Mouse (Mus musculus) gastrocnemius, postnatal 25 days (tissue): ENCODE data around the gene Tmprss11b. TPM values are rescaled to one million over a fixed set of nuclear protein-coding genes. Genes with fewer than 3 reads are reported as not detected.
"Not testable (repeated sequence)": the region's sequence is repeated elsewhere in the genome, so short reads cannot be mapped to it uniquely, and the experiment has no call there.

Experiments
- DNase-seq: peaks from one replicate; pipeline ENCODE4 v3.0.0; 2022
- long read RNA-seq, 2 experiments: library from polyadenylated mRNA; stranded (forward); transcript quantifications; one replicate each; pipeline ENCODE4 v2.0.0; 2021
- total RNA-seq, 2 experiments: library from RNA; stranded (reverse); gene quantifications; 1 replicate in 1 of 2; 2 replicates in 1 of 2; pipeline ENCODE4 v1.2.3; 2021

Tmprss11b gene
- not detected for total RNA-seq
- long read RNA-seq, experiment 1: 0 reads
- long read RNA-seq, experiment 2: 0 reads

DNA sequence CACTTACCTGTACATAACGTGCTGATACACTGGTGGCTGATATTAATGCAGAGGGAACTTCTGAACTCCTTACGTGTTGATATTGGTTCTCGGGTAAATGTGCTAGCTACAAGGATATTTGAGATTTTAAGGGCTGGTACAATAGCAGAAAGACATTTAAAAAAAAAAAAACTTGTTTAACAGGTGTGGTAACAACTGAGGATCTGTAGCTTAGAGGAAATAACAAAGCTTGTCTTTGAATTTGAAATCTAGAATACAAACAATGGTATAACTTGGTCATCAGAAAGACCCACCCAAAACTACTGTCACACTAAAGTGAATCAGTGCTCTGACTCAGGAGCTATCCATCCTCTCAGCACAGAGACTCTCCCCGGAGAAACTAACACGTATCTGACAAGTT, at the start of gene Tmprss11b:
TSS of gene Tmprss11b (minus strand) at position 101 of the 400 bp plus-strand sequence.
- DNase-seq: no peak

DNA sequence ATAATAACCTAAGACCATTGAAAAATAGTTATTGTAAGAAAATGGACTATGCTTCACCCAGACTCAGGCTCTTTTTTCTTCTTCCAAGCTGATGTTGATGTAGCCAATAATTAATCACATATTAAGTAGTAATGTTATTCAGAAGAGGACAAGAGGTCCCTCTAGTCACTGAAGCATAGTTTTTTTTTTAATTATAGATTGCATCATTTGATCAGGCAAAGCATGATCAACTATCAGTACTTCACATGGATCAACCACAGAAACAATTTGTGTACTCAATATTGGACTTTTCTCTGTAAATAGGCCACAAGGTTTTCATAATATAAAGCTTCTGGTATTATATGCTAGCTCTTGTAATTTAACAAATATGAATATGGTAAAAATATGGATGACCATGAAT, 48.9 kb upstream of the Tmprss11b start:
- DNase-seq: no peak

DNA sequence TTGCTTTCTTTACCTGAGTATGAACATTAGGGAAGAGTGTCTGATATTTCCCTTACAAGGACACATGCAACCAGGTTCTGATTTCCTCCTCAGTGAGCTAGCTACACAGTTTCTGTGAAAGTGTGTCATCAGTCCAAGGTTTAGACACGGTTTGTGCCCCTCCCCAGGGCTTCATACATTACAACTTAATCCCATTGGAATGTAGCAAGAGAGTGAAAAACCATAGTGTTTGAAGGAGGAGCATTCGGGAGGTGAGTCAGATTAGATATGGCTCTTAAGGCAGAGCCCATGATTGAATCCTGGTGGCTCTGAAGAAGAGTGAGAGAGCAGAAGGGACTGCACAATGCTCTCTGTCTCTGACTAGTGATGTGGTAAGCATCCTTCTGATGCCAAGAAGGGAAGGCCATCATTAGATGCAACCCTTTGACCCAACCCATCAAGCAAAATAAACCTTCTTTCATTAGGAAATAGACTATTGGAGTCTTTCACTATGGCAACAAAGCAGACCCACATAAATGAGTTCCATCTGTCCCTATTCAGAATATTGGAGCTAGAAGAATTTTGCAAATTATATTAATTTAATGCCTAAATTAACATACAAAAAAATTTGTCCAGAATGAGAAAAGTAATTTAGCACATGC, 46.8 kb upstream of the Tmprss11b start:
- DNase-seq: no peak

DNA sequence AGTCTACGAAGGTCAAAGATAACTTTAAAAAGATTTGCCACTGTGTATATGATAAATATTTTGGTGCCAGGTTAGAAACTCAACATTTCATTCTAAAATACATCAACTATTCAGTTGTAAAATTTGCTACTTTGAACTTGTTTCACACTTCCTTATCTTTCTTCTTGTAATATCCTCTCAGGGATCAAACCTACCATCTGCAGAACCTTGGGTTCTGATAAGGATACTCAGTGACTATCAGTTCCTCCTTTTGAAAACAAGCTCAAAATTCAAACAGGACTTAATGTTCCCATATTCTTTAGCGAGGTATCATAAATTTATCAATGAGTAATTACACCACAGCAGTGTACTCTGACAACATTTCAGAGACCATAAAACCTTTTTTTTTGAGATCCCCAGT, 38.8 kb upstream of the Tmprss11b start:
- DNase-seq: no peak

DNA sequence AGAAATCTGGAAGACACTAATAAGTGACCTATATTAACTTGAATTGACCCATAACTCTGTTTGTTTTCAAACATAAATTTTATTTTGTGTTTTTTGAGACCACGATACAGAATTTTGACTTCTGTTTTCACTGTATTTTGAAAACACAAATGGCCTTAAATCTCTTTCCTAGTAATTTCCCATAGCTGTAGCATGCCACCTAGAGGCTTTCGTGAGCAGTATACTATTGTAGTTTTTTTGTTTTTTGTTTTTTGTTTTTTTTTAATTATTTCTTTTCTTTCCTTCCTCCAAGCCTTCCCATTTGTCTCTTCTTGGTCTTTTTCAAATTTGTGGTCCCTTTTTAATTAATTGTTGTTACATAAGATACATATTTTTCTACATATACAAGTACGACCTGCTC, 28.8 kb upstream of the Tmprss11b start:
- no peak for DNase-seq

DNA sequence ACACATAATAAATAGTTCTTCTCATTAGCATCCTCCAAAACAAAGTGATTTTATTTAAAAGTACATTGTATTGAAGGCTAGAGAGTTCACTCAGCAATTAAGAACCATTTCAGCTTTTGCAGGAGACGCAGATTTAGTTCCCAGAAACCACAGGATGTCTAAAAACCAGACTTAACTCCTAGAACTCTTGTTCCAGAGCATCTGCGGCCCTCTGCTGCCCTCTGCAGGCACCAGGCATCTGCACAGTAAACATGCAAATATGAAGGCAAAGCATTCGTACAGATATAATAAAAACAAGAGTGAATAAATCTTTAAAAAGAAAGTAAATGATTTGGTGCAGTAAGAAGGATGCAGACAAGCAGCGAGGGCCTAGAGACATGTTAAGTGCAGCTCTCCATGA, 8.5 kb upstream of the Tmprss11b start:
- no peak for DNase-seq

DNA sequence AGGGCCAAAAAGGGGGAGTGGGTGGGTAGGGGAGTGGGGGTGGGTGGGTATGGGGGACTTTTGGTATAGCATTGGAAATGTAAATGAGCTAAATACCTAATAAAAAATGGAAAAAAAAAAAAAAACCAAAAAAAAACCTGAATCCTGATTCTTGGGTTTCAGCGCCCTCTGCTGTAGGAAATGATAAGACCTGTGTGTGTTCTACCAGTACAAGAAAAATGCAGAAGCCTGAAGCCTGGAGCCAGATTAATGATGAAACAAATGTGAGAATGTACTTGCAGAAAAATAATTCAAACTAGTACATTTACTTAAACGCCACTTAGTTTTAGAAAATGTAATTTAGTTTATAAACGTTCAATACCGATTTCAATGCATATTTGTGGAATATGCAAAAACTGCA, 27.0 kb downstream of the Tmprss11b start:
- not testable (repeated sequence) for DNase-seq

DNA sequence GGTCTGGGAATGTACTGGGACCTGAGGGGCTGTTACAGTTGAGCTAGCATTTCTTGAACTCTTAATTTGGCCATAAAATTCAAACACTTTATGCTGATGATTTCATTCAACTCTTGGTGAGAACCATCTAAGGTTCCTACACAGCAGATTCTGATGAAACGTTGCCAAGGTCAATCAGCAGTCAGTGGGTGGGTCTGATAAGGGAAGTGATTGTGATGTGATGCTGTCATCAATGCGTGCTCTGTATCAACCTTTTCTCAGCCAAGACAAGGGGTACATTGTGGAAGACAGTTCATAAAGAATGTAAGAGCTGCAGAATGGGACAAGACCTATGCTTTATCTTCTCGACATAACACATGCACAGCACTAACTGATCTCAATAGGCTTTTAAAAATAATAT, 35.4 kb downstream of the Tmprss11b start:
- no peak for DNase-seq

DNA sequence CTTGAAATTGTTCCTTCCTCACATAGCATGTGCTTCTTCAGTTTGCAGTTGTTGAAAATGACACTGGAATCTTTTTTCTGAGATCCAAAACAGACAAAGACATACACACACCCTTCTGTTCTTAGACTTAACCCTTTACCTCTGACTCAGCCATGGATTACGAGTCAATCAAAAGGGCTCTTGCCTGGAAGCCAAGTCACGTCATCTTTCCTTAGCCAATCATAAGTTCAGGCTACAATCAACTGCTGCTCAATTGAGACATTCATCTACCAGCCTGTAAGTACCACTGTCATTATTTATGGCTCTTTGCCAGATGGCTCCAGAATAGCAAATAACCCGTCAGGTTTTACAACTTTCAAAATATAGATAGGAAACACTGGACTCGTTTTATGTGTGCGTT, 43.8 kb downstream of the Tmprss11b start, which contains the start of gene Tmprss11f:
TSS of gene Tmprss11f (minus strand) at position 101 of the 400 bp plus-strand sequence.
- DNase-seq: no peak

DNA sequence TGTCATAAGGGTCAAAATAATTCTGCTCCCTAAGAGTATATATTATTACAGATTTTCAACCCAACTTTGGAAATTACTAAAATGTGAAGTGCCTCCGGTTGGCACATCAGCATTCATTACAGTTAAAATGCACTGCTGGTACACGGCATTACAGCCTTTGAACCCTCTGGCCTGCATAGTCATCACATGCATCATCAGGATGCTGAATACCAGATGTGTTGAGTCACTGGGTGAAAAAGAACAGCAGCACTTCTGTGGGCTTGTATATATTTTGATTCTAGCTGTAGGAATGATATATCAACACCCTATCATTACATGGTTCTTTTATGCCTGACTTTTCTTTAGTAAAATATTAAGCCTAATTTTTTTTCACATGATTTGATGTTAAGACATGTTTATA, 45.5 kb downstream of the Tmprss11b start:
- no peak for DNase-seq

DNA sequence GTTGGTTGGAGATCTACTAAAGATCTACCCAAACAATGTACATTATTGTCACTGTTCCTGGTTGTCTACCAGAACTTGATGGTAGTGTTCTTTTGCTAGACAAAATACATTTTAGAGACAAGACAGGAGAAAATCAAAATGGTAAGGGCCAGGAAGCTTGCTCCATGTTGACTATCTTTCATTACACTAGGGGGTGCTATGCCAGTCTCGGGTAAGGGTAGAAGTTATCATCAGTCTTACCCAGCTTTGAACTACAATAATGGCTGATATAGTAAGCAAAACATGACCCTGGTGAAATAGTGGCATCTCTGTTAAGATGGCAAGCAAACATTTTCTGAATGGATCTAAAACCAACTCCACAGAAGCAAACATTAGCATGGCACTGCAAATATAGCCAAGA, 54.4 kb downstream of the Tmprss11b start:
- no peak for DNase-seq

Other genes with a start within 250 kb of the Tmprss11b start
- not detected for gene Tmprss11a, start 207.4 kb downstream of the Tmprss11b start, total RNA-seq
- not detected for gene Tmprss11g, start 157.8 kb downstream of the Tmprss11b start, total RNA-seq
- gene Tmprss11f, start 43.9 kb downstream of the Tmprss11b start, total RNA-seq: not detected
- gene Tmprss11e, start 69.5 kb upstream of the Tmprss11b start, total RNA-seq: not detected
- gene Ythdc1, start 127.9 kb upstream of the Tmprss11b start, total RNA-seq: 10 to 100 TPM; 21.7 to 22.0 TPM
- not detected for gene Ugt2b34, start 230.6 kb upstream of the Tmprss11b start, total RNA-seq